Mouse (Mus musculus) CD4-positive helper T cell, adult 2 months (primary cell): Measurements from ENCODE around the gene Prpsap2.

Experiments
- DNase-seq: peaks from one replicate; pipeline ENCODE4 v3.0.0-alpha.2; 2012; ENCODE audit warnings: low read depth, missing footprints, low spot score

Prpsap2 gene

DNA sequence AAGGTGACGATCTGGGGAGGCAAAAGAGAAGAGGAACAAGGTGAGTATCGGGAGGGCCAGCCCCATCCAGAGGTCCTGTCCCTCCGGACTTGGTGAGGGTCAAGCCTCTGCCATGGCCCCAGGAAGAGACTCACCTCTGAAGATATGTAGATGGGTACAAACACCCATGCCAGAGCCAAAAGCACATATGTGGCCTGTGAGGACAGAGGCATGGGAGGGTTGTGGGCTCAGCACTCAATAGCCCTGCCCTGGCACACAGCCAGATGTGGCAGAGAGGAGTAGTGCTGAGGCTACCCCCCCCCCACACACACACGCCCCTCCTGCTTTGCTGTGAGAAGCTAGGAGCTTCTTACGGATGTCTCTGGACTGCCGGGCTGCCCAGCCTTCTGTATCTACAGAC is 46.8 kb downstream of the Prpsap2 start:
- peak; percentile 15 for DNase-seq

- DNase-seq = peak; percentile 82
Measured at GRCm38 (mm10) chr11:61714346-61715117, 47.4 kb downstream of the Prpsap2 start.

- no peak for DNase-seq
Measured at GRCm38 (mm10) chr11:61713157-61713855, 48.6 kb downstream of the Prpsap2 start.

GRCm38 (mm10) chr11:61708928-61709327 is 53.0 kb downstream of the Prpsap2 start:
- no peak for DNase-seq

DNA sequence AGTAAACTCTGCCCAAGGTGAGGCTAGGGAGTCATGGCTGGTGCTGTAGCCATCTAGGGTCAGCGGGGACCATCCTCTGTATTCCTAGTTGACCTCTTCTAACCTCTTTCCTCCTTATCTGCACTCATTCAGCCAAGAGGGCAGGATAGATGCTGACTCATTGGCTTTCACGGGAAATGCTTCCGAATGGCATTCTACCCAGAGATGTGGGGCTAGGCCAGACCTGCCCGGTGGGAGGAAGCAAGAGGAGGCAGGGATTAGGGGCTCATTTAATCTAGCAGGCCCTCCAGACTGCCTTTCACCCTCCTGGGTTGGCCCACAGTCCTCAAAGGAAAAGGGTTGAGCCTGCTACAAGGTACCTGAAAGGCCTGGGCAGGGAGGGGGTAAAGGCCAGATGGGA is 55.7 kb downstream of the Prpsap2 start:
- no peak for DNase-seq

- DNase-seq = no peak
Measured at GRCm38 (mm10) chr11:61705581-61705980, 56.3 kb downstream of the Prpsap2 start.

DNA sequence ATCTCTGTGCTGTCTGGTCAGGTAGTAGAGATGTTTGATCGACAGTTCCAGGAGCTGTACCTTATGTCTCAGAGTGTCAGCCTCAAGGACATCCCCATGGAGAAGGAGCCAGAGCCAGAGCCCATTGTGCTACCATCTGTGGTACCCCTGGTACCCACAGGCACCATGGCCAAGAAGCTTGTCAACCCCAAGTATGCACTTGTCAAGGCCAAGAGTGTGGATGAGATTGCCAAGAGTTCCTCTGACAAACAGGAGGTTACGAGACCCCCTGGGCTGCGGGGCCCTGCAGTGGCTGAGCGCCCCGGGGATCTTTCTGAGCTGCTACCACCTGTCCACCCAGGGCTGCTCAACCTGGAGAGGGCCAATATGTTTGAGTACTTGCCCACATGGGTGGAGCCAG is 59.4 kb downstream of the Prpsap2 start:
- no peak for DNase-seq

DNA sequence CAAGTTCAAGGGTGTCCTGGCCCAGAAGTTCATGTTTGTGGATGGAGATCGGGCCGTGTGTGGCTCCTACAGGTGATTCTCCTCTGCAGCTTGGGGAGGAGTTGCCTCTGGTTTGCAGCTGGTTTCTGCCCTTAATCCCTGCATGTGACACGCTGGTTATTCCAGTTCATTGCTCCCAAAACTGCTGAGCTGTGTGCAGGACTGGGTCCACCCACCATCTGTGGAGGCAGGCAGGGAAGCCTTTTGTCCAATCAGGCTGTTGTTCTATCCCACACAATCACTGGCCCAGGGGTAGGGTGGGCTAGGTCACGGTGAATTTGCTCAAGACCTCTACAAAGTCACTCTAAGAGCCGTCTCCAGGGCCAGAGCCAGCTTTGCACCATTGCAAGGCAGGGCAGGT is 60.2 kb downstream of the Prpsap2 start:
- DNase-seq = no peak

DNA sequence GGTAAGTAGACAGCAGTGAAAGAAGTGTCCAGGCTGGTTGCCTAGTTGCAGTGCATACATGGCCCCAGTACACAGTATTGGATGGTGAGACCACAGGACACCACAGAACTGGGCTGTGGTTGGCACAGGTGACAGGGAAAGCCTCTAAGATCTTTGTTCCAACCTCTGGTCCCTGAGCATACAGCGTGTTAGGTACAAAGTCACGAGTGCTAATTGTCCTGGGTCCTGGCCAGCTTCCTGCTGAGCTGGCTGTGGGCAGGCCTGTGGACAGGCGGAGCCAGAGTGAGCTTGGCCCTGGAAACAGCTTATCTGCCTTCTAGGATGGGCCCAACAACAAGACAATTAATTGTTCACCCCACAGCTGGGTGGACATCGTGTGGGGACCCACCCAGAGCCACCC is 62.0 kb downstream of the Prpsap2 start:
- DNase-seq = no peak

- no peak for DNase-seq
Measured at GRCm38 (mm10) chr11:61699460-61699859, 62.4 kb downstream of the Prpsap2 start.

- DNase-seq = no peak
Measured at GRCm38 (mm10) chr11:61698852-61699251, 63.0 kb downstream of the Prpsap2 start.

- no peak for DNase-seq
Measured at GRCm38 (mm10) chr11:61692996-61693395, 68.9 kb downstream of the Prpsap2 start.

GRCm38 (mm10) chr11:61687595-61687994 is 74.3 kb downstream of the Prpsap2 start:
- no peak for DNase-seq

DNA sequence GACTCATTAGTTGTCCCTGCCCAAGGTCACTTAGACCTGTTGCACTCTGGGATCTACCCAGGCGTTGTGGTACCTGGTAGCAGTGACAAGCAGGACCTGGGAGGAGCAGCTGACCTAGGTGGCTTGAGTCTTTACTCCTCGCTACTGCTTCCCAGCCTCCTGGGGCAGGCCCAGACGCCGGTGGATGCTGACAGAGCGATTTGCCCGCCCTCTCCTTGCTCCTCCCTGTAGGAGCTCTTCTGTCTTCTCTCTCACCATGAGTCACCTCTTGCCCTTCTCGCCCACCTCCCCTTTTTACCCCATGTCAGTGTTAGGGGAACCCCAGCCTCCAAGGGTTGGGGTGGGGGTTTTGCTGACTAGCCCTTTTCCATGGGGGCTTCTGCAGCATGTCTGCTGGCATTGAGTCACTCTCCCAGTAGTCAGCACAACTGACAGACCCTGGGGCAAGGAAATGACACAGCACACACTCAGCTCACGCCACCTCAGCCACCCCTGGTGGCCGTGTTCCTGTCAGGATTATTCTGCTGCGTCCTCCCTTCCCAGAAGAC is 74.9 kb downstream of the Prpsap2 start:
- DNase-seq = peak; percentile 39

DNA sequence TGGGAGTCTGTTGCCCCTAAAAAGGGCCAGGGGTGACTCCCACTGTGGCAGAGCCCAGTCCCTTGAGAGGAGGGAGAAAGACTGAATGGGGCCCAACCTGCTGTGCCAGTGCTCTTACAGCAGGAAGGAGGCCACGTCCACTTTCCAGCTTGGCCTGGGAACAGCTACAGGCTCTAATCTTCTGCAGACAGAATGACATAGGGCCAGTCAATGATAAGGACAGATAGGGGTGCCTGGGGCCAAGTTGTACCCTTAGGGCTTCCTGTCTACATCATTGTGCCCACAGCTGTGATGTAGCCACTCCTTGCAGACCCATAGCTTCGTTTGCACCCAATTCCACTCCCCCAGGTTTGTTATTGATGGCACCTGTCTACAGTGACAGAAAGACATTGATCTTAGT is 75.7 kb downstream of the Prpsap2 start:
- DNase-seq = no peak

DNA sequence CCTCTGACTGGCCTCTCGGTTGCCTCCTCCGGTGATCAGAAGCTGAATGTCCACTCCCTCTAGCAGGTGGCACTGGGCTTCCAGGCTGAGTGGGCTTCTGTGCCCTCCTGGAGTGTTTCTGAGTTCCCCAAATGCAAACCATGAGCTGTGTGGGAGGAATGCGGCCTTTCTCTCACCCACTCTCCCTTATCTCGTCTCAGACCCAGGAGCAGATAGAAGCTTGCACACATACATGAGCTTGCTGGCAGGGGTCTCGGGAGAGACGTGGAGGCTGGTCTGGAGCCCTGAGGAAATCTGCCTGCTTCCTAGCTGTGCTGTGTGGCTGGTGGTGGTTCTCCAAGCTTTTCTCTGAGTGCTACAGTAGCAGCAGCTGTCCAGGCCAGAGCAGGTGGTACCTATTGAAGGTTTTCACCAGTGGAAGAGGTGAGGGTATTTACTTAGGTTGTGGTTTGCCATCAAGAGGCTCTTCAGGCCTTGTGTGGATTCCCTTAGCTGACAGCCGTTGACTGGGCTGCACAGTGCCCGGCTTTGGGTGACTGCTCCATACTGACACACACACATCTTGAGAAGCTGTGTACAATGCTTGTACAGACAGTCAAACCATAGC is 76.7 kb downstream of the Prpsap2 start:
- no peak for DNase-seq

DNA sequence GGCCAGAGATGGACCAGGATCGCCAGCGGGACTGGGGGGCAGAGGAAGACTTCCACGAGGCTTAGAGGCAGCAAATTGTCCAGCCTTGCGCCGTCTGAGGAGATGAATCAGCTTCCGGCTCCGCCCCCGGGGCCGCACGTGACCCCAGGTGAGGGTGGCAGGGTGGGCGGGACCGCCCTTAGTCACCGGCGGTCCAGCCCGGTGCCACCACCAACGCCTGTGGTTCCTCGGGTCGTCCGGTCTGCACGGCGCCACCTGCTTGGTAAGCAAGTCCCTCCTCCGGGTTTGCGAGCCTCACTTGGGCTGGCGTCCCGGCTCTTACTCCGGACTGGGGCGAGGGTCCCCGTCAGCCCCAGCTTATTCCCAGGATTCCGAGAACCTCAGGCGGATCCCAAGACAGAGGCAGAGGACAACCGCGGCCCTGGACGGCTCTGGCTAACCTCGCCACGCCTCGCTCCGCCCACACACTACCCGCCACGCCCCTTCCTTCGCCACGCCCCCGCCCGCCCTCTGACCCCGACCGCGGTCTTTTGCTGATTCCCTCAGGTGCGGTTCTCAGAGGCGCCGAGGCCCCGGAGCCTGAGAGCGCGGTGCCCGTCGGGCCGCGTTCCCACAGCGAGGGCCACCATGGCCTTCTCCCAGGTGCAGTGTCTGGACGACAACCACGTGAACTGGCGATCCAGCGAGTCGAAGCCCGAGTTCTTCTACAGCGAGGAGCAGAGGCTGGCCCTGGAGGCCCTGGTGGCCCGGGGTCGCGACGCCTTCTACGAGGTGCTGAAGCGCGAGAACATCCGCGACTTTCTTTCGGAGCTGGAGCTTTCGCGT is 77.8 kb downstream of the Prpsap2 start, which contains the start of gene Fam83g:
Gene Fam83g (plus strand): TSS at position 185 of the 825 bp plus-strand sequence.
- DNase-seq = peak; percentile 82
